Mouse (Mus musculus): ENCODE results near the gene Krtap1-4. TPM values are rescaled to one million over a fixed set of nuclear protein-coding genes. Genes with fewer than 3 reads are reported as not detected.
"Not testable (repeated sequence)": the region's sequence is repeated elsewhere in the genome, so short reads cannot be mapped to it uniquely, and the experiment has no call there.

The Krtap1-4 gene
- total RNA-seq (2021) = not detected

- intact Hi-C loops (cut with DNase I) = no loop called here
- no peak for DNase-seq (ENCODE audit: low spot score)
These were observed at the start of gene Krtap1-4 for GRCm38 (mm10) chr11:99583245-99583704. Gene Krtap1-4 (minus strand): TSS chr11:99583654.

GRCm38 (mm10) chr11:99630890-99631289 lies 47.4 kb upstream of the Krtap1-4 start:
- intact Hi-C loops (cut with DNase I) = no loop called here
- no peak for DNase-seq (ENCODE audit: low spot score)

GRCm38 (mm10) chr11:99628138-99628537 lies 44.7 kb upstream of the Krtap1-4 start, which contains the start of gene Krtap4-1:
Gene Krtap4-1 (minus strand): TSS chr11:99628238.
- no peak for DNase-seq (ENCODE audit: low spot score)
- intact Hi-C loops (cut with DNase I) = no loop called here

- no peak for DNase-seq (ENCODE audit: low spot score)
- intact Hi-C loops (cut with DNase I) = no loop called here
These were observed 36.9 kb upstream of the Krtap1-4 start, which contains the start of gene Gm11562 for GRCm38 (mm10) chr11:99620335-99620734. Gene Gm11562 (minus strand): TSS chr11:99620435.

GRCm38 (mm10) chr11:99614796-99615363 lies 31.4 kb upstream of the Krtap1-4 start, which contains the start of gene Krtap2-4:
Gene Krtap2-4 (minus strand): TSS chr11:99614846.
- intact Hi-C loops (cut with DNase I) = no loop called here

GRCm38 (mm10) chr11:99610089-99610488 lies 26.6 kb upstream of the Krtap1-4 start, which contains the start of gene Gm11937:
Gene Gm11937 (minus strand): TSS chr11:99610189.
- DNase-seq (ENCODE audit: low spot score); intact Hi-C loops (cut with DNase I): not testable (repeated sequence)

More at GRCm38 (mm10) chr11:99614796-99615363, 31.4 kb upstream of the Krtap1-4 start, which contains the start of gene Krtap2-4:
- no peak for DNase-seq (ENCODE audit: low spot score)

- intact Hi-C loops (cut with DNase I) = no loop called here
- DNase-seq (ENCODE audit: low spot score) = no peak
These were observed 25.7 kb upstream of the Krtap1-4 start for GRCm38 (mm10) chr11:99609126-99609525.

- intact Hi-C loops (cut with DNase I); DNase-seq (ENCODE audit: low spot score): not testable (repeated sequence)
These were observed 19.8 kb upstream of the Krtap1-4 start, which contains the start of gene Gm11938 for GRCm38 (mm10) chr11:99603208-99603607. Gene Gm11938 (minus strand): TSS chr11:99603308.

GRCm38 (mm10) chr11:99597742-99598141 lies 14.3 kb upstream of the Krtap1-4 start, which contains the start of gene Krtap9-3:
Gene Krtap9-3 (minus strand): TSS chr11:99598105.
- intact Hi-C loops (cut with DNase I); DNase-seq (ENCODE audit: low spot score): not testable (repeated sequence)

- DNase-seq (ENCODE audit: low spot score) = no peak
These were observed 7.5 kb upstream of the Krtap1-4 start, which contains the start of gene Krtap1-3 for GRCm38 (mm10) chr11:99590981-99591380. Gene Krtap1-3 (minus strand): TSS chr11:99591339.

GRCm38 (mm10) chr11:99585096-99585495 lies 1.6 kb upstream of the Krtap1-4 start:
- no peak for DNase-seq (ENCODE audit: low spot score)
- intact Hi-C loops (cut with DNase I) = no loop called here

More at GRCm38 (mm10) chr11:99590981-99591380, 7.5 kb upstream of the Krtap1-4 start, which contains the start of gene Krtap1-3:
- intact Hi-C loops (cut with DNase I) = no loop called here

- intact Hi-C loops (cut with DNase I) = no loop called here
- no peak for DNase-seq (ENCODE audit: low spot score)
These were observed 1.9 kb downstream of the Krtap1-4 start for GRCm38 (mm10) chr11:99581564-99581963.

GRCm38 (mm10) chr11:99581051-99581450 lies 2.4 kb downstream of the Krtap1-4 start:
- no peak for DNase-seq (ENCODE audit: low spot score)
- intact Hi-C loops (cut with DNase I) = no loop called here

- DNase-seq (ENCODE audit: low spot score) = no peak
- intact Hi-C loops (cut with DNase I) = no loop called here
These were observed 2.8 kb downstream of the Krtap1-4 start, which contains the start of gene Krtap1-5 for GRCm38 (mm10) chr11:99580636-99581035. Gene Krtap1-5 (minus strand): TSS chr11:99581016.

GRCm38 (mm10) chr11:99574106-99574505 lies 9.3 kb downstream of the Krtap1-4 start:
- intact Hi-C loops (cut with DNase I) = loop anchor here (2.0 kb wide), 1 partner anchor 195 kb away; no protein-coding TSS in a partner anchor

GRCm38 (mm10) chr11:99573164-99573563 lies 10.3 kb downstream of the Krtap1-4 start:
- DNase-seq (ENCODE audit: low spot score) = no peak
- intact Hi-C loops (cut with DNase I) = loop anchor here (2.0 kb wide), 1 partner anchor 108 kb away; no protein-coding TSS in a partner anchor

More at GRCm38 (mm10) chr11:99574106-99574505, 9.3 kb downstream of the Krtap1-4 start:
- no peak for DNase-seq (ENCODE audit: low spot score)

- intact Hi-C loops (cut with DNase I) = no loop called here
- no peak for DNase-seq (ENCODE audit: low spot score)
These were observed 16.9 kb downstream of the Krtap1-4 start, which contains the start of gene Krtap3-1 for GRCm38 (mm10) chr11:99566530-99566929. Gene Krtap3-1 (minus strand): TSS chr11:99566630.

- no peak for DNase-seq (ENCODE audit: low spot score)
- intact Hi-C loops (cut with DNase I) = no loop called here
These were observed 20.9 kb downstream of the Krtap1-4 start for GRCm38 (mm10) chr11:99562580-99562979.

- DNase-seq (ENCODE audit: low spot score) = no peak
- intact Hi-C loops (cut with DNase I) = no loop called here
These were observed 24.1 kb downstream of the Krtap1-4 start, which contains the start of gene Gm11939 for GRCm38 (mm10) chr11:99559366-99559765. Gene Gm11939 (minus strand): TSS chr11:99559466.

GRCm38 (mm10) chr11:99557976-99558745 lies 25.3 kb downstream of the Krtap1-4 start:
- no peak for DNase-seq (ENCODE audit: low spot score)
- intact Hi-C loops (cut with DNase I) = no loop called here

All from heart, postnatal 25 days (tissue).